Mouse (Mus musculus): ENCODE measurements around the gene Timp4. TPM values are rescaled to one million over a fixed set of nuclear protein-coding genes. Genes with fewer than 3 reads are reported as not detected.
"Not testable (repeated sequence)": the region's sequence is repeated elsewhere in the genome, so short reads cannot be mapped to it uniquely, and the experiment has no call there.

Gene Timp4
- total RNA-seq, 2 experiments from 2014 or later: 16.2 to 21.2 TPM

DNA sequence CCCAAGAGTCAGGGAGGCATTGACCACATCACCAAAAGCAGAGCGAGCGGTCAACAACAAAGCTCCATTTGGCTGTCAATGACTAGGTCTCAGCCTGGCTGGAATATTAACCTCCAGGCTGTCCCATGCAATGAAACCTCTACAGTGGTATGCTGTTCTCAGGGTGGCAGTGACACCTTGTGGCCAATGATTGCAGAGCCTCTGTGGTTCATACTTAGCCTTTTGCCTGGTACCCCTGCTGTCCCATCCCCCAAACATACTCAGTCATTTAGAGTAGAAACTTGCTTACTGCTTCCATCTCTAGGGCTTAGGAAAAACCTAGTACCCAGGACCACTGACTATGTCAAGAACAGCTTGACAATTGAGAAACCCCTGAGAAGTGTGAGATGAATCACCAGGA, 15.9 kb upstream of the Timp4 start:
- intact Hi-C loops (cut with DNase I): loop anchor here (1.0 to 2.0 kb wide), 2 partner anchors 41 to 219 kb away; partner anchors contain the start of gene Gm17482
- DNase-seq (ENCODE audit: low spot score in 2 of 2): peak; percentile 68 to 83

- DNase-seq (ENCODE audit: low spot score in 2 of 2): no peak
- intact Hi-C loops (cut with DNase I): no loop called here
Observed at GRCm38 (mm10) chr6:115266791-115267190, 14.8 kb upstream of the Timp4 start.

DNA sequence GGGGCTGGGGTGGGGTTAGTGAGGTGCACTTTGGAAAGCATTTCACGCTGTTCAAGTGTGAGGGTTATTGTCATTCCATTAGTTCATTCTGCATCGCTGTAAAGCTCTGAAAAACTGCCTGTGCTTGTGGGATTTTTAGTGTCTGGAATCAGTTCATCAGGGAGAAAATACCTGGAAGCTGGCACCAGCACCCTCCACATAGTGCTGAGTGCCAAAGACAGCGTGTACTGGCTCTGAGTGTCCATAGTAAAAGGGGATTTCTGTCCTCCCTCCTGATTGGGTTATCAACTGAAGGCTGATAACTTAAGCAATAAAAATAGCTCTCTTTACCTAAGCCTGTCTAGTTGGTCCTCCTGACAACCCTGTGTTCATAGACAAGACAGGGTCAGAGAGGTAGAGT, 8.5 kb upstream of the Timp4 start:
- no peak for DNase-seq (ENCODE audit: low spot score in 2 of 2)
- intact Hi-C loops (cut with DNase I): no loop called here

- DNase-seq (ENCODE audit: low spot score in 2 of 2): no peak
- intact Hi-C loops (cut with DNase I): no loop called here
Observed at GRCm38 (mm10) chr6:115255171-115255570, 3.2 kb upstream of the Timp4 start.

DNA sequence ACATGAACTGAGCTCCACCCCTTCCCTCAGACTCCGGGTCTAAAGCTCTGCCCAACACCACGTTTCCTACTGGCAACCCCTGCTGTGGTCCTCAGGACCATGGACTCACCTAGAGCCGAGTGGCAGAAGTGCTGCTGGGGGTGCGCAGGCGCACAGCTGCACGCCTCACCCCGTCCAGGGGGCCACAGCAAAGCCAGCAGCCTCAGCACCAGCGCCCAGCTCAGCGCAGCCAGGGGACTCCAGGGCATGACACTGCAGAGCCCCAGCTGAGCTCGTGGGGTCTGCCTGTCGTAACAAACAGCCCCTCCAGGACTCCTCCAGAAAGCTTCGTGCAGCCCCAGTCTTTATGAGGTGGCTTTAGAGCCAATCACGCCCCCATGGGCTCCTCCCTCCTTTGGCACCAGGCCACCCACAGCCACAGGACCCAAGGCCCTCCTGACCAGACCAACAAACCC, 447 bp downstream of the Timp4 start:
- intact Hi-C loops (cut with DNase I): no loop called here
- no peak for DNase-seq (ENCODE audit: low spot score in 2 of 2)

DNA sequence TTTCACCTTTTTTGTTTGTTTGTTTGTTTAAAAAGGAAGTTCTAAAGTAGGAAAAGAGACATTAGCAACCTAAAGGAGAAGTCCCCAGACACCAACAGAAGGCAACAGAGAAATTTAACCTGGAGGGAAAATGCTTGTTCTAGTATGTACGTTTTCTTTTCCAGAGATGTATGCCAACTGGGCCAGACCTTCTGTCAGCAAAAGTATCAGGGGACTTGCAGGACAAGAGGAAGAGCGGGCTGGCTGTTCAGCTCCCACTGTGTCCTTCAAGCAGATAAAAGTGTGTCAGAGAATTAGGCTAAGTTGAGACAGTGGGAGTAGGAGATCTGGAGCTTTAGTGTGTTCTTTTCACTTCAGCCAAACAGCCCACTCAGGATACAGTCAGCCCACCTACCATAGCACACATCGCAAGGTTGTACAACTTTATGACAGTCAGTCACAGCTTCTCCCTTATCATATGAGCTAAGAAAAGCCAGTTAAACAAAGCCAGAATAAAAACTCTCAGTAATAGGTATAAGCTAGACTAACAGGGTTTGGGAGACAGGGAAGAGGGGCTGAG, 6.4 kb downstream of the Timp4 start:
- DNase-seq (ENCODE audit: low spot score in 2 of 2): peak in 1 of 2 experiments; percentile 59
- intact Hi-C loops (cut with DNase I): no loop called here

GRCm38 (mm10) chr6:115244222-115244621, 7.8 kb downstream of the Timp4 start:
- intact Hi-C loops (cut with DNase I): no loop called here
- no peak for DNase-seq (ENCODE audit: low spot score in 2 of 2)

GRCm38 (mm10) chr6:115241939-115242338, 10.1 kb downstream of the Timp4 start:
- DNase-seq (ENCODE audit: low spot score in 2 of 2): no peak
- intact Hi-C loops (cut with DNase I): no loop called here

DNA sequence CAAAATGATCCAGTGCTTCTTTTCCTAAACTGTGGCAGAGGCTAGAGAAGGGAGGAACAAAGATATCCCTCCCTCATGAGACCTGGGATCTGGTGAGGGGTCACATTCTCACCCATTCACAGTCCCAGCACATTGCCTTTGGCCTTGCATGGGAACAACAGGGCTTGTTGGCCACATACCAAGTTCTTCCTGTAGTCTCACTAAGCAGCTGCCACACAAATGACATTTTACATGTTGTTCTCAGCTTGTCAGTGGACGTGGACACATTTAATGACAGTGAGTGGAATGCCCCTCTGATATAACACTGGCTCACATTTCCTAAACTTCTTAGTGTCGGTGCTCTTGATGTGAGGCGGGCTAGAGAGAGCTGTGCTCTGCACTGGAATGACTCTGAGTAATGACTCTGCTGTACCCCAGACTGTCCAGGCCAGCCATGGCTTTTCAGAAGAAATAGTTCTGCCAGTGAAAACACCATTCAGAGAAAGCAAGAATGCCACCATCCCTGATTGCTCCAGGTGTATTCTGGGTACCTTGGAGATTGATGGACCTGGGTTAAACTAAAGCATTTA, 10.8 kb downstream of the Timp4 start:
- intact Hi-C loops (cut with DNase I): no loop called here
- no peak for DNase-seq (ENCODE audit: low spot score in 2 of 2)

DNA sequence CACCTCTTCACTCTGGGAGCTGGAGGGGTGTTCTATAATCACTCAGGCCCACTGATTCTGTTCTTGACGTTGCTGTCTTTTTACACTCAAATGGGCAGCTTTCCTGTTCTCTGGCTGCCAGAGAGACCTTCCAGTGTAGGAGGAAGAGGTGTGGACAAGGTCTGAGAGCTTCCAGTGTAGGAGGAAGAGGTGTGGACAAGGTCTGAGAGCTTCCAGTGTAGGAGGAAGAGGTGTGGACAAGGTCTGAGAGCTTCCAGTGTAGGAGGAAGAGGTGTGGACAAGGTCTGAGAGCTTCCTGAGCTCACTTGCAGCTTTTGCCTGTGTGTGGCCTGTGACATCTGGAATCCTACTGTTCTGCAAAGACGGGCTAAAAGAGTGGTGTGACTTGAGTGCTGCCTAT, 11.6 kb downstream of the Timp4 start:
- DNase-seq (ENCODE audit: low spot score in 2 of 2); intact Hi-C loops (cut with DNase I): not testable (repeated sequence)

GRCm38 (mm10) chr6:115239335-115239734, 12.7 kb downstream of the Timp4 start:
- intact Hi-C loops (cut with DNase I): no loop called here
- peak in 1 of 2 experiments; percentile 69 for DNase-seq (ENCODE audit: low spot score in 2 of 2)

DNA sequence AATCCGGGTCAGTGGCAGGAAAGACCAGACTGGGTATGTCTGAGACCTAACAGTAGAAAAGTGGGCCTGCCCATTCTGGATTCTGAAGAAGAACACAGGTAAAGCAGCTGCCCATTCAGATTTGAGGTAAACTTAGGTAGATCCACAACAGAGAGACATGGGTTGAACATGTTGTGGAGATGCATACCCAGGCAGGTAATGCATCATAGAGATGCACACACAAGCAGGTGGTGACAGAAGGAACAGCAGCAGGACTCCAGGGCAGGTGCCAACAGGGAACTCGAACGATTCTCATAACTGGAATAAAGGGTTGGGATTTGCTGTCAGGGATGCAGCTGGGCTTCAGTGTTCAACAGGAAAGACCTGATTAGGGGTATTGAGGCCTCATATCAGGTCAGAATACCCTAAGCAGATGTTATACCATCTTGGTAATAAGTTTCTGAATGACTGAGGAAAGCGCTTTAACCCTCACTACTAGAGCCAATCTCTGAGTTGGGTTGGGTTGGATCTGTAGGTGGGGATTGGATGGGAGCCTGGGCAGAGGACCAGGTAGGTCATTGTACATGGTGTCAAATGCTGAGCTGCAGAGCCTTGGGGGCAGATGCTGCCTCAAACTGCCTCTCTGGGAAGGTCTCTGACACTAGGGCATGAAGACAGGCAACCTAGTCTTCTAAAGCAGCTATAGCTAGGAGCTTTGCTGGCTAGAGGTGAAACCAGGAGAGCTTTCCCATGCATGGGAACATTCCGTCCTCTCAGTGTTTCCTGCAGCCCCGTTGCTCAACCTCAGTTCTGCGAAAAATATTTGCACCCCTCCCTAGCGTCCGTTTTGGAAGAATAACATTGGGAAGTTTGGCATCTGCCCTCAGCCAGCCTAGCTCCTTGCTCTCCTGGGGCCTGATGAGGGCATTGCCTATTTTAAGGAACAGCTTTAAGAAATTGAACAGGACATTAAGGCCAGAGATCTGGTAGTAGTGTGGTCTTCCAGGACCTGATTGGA, 13.7 kb downstream of the Timp4 start:
- intact Hi-C loops (cut with DNase I): no loop called here
- DNase-seq (ENCODE audit: low spot score in 2 of 2): no peak

DNA sequence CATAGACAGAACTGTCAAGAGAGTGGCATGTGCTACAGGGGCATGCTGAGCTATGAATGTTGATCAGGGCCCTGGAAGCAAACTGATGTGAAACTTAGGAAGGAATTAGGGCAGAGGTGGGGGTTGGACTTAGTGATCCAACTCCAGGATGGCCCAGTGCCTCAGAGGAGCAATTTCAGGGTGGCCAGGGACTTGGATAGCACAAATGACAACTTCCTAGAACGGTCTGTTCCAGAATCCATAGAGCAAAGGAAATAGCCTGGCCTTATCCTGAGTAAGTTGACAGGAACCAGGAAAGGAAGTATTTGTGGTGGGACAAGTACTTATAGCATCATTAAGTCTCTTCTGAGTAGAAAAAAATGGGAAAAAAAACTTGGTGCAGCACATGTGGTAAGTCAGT, 19.4 kb downstream of the Timp4 start:
- no peak for DNase-seq (ENCODE audit: low spot score in 2 of 2)
- intact Hi-C loops (cut with DNase I): no loop called here

DNA sequence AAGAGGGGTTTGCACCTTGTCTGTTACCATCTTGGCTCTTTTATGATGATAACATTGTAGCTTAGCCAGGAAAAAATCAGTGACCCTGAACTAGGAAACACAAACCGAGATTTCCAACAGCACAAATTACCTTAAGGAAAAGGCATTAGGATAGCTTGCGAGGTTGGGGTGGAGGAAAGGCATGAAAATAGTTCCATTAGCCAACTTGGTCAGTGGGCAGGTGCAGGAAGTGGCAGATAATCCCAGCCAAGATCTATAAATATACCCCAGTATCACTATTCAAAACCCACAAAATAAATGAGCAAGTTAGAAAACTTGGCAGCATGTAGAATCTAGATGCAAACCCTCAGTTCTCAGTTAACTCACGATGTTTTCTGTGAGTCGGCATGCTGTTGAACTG, 20.2 kb downstream of the Timp4 start:
- intact Hi-C loops (cut with DNase I): no loop called here
- DNase-seq (ENCODE audit: low spot score in 2 of 2): no peak

- intact Hi-C loops (cut with DNase I): no loop called here
- no peak for DNase-seq (ENCODE audit: low spot score in 2 of 2)
Observed at GRCm38 (mm10) chr6:115230557-115230956, 21.4 kb downstream of the Timp4 start.

DNA sequence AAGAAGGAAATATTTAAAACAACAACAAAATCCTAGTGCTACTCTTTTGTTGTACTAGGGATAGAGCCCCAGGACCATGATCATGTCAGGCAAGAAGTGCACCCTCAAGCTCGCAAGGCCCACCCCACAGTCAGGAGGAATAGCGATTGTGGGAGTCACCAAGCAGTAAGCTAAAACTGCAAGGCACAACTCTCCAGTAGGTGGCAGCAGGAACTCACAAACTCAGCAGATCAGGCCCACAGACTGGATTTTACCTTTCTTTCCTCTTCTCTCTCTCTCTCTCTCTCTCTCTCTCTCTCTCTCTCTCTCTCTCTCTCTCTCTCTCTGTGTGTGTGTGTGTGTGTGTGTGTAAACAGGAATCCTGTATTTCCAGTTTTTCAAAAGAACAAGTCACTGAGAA, 24.5 kb downstream of the Timp4 start:
- DNase-seq (ENCODE audit: low spot score in 2 of 2): peak; percentile 84 to 89
- intact Hi-C loops (cut with DNase I): loop anchor here (2.0 to 10.0 kb wide), 3 partner anchors 41 to 311 kb away; no protein-coding TSS in a partner anchor

GRCm38 (mm10) chr6:115227043-115227442, 25.0 kb downstream of the Timp4 start, which contains the start of gene Gm17482:
Gene Gm17482 (plus strand): TSS chr6:115227343.
- no peak for DNase-seq (ENCODE audit: low spot score in 2 of 2)
- intact Hi-C loops (cut with DNase I): loop anchor here (2.0 to 10.0 kb wide), 3 partner anchors 42 to 312 kb away; no protein-coding TSS in a partner anchor

DNA sequence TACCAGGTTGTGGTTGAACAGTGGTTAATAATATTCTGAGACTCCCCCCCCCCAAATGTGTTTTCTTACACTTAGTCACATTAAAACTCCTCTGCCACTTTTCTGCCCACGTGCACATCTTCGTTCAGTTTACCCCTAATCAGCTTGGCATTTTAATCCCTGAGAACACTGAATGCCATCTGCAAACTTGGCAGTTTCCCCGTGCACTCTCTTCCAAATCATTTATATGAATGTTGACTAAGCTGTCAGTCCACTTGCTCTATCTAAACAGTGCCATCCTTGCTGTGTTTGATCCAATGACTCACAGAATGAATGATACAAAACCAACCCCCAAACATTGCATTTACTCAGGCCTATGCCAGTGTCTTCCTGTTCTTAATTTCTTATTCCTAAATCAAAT, 26.5 kb downstream of the Timp4 start:
- intact Hi-C loops (cut with DNase I): loop anchor here (10.0 kb wide), 1 partner anchor 181 kb away; no protein-coding TSS in a partner anchor
- peak in 1 of 2 experiments; percentile 59 for DNase-seq (ENCODE audit: low spot score in 2 of 2)

DNA sequence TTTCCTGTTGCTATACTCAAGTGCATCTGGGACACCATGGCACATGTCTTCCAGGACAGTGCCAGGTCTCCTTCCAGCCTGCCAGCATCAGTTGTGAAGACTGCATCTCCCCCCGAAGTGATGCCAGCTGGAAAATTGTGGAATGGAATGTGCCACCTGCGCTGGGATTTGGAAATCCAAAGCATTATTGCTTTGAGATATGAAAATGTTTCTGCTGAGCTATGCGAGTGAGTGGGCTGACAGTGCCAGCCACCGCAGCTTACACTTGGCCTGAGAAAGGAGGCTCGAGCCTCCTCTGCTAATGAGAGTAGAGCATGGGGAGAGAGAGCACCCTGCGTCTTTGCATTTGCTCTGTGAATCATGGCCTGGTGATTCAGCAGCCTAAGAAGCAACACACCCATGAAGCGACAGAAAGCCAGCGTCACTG, 30.8 kb downstream of the Timp4 start:
- DNase-seq (ENCODE audit: low spot score in 2 of 2): peak; percentile 50 to 87
- intact Hi-C loops (cut with DNase I): loop anchor here (5.0 to 10.0 kb wide), 2 partner anchors 154 to 176 kb away; no protein-coding TSS in a partner anchor

GRCm38 (mm10) chr6:115213129-115213528, 38.9 kb downstream of the Timp4 start:
- intact Hi-C loops (cut with DNase I): loop anchor here (5.0 kb wide), 2 partner anchors 36 to 76 kb away; no protein-coding TSS in a partner anchor
- no peak for DNase-seq (ENCODE audit: low spot score in 2 of 2)
